Mouse (Mus musculus) embryonic fibroblast, embryonic 13.5 days (primary cell): ENCODE measurements at regions not wholly inside any gene's neighbourhood (a gene's known extent, or its start where the extent isn't known, plus 50 kb on each side); places are given as distances from the start of the nearest gene placed in this dataset.

Source experiments
- CTCF ChIP-seq: IDR thresholded peaks from 2 replicates; pipeline ENCODE4 v1.5.1; 2011; ENCODE audit warnings: mild to moderate bottlenecking, control low read depth, low read length, moderate library complexity, borderline replicate concordance; ENCODE audit not compliant: insufficient read depth
- POLR2A ChIP-seq: IDR thresholded peaks from 2 replicates; pipeline ENCODE4 v1.6.1; 2011; ENCODE audit warnings: low read depth, mild to moderate bottlenecking, control low read depth, low read length, moderate library complexity

- TF ChIP-seq CTCF = no peak
- TF ChIP-seq POLR2A = no peak
These were observed 298.5 kb upstream of the Gcfc2 start for GRCm38 (mm10) chr6:81625016-81625415.
